Mouse (Mus musculus) stomach, embryonic 15.5 days (tissue): ENCODE measurements around the gene Gm49368. TPM values are rescaled to one million over a fixed set of nuclear protein-coding genes. Genes with fewer than 3 reads are reported as not detected.
"Not testable (repeated sequence)": the region's sequence is repeated elsewhere in the genome, so short reads cannot be mapped to it uniquely, and the experiment has no call there.

Source experiments
- ATAC-seq: fragments of 200-750 bp; cut with Nextera tagmentation; 2 replicates; pipeline ENCODE4 v1.8.0; 2017; ENCODE audit warnings: low read depth, moderate number of reproducible peaks, moderate TSS enrichment; ENCODE audit not compliant: insufficient read depth, low FRiP score
- H3K27ac ChIP-seq: fragments of 300-500 bp; sonication (generic); 2 replicates; pipeline ENCODE4 v1.5.1; 2015; ENCODE audit warnings: mild to moderate bottlenecking, inconsistent platforms
- H3K27me3 ChIP-seq: fragments of 300-500 bp; sonication (generic); replicated peaks from 2 replicates; pipeline ENCODE4 v1.6.1; 2015; ENCODE audit warnings: inconsistent platforms
- H3K36me3 ChIP-seq: fragments of 300-500 bp; sonication (generic); 2 replicates; pipeline ENCODE4 v1.6.1; 2015; ENCODE audit warnings: inconsistent platforms
- H3K4me1 ChIP-seq: fragments of 300-500 bp; sonication (generic); 2 replicates; pipeline ENCODE4 v1.6.1; 2015; ENCODE audit warnings: inconsistent platforms
- H3K4me2 ChIP-seq: fragments of 300-500 bp; sonication (generic); 2 replicates; pipeline ENCODE4 v1.6.1; 2015; ENCODE audit warnings: mild to moderate bottlenecking, inconsistent platforms
- H3K4me3 ChIP-seq: fragments of 300-500 bp; sonication (generic); replicated peaks from 2 replicates; pipeline ENCODE4 v1.5.1; 2015; ENCODE audit warnings: inconsistent platforms
- H3K9ac ChIP-seq: fragments of 300-500 bp; sonication (generic); 2 replicates; pipeline ENCODE4 v1.6.1; 2015; ENCODE audit warnings: inconsistent platforms
- H3K9me3 ChIP-seq: fragments of 300-500 bp; sonication (generic); 2 replicates; pipeline ENCODE4 v1.6.1; 2016; ENCODE audit warnings: inconsistent platforms
- WGBS: fragments of 180-500 bp; shearing (Covaris S2); methylation state at CpG from one replicate; pipeline ENCODE4 v1.1.7; 2015; 5-methylcytosine and 5-hydroxymethylcytosine counted together
- polyA plus RNA-seq: library from polyadenylated mRNA; unstranded; fragments of >200 nt; fragmentation: Nextera tagmentation; extraction: Ambion mirVana; gene quantifications from 2 replicates; pipeline ENCODE4 v1.2.1, GENCODE M21; 2015

Gm49368 gene
- polyA plus RNA-seq, 1 experiment from 2014 or later = not detected

DNA sequence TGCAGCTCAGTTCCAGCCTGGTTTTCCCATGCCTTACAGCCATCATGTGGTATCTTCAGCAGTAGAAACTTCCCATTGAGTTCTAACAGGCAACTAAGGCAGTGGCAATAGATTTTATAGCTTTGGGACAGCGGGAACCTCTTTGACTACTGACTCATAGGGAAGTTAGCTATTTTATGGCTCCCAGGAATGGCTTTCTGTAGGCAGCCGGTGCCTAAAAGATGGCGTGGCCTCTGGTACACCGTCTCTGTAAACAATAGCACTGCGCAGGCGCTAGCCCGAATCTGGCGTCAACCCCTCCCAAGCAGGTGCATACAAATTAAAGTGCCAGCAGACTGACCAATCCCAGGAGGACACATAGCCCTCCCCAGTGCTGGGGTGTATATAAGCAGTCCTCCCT lies 88.5 kb downstream of the Gm49368 start:
- Histone ChIP-seq H3K4me1 (no peaks in the 10 kb centered on the region), H3K4me2 (no peak overlapping the region), H3K27me3 (no peaks in the 10 kb centered on the region), H3K9ac (no peak overlapping the region), H3K4me3 (no peak overlapping the region), H3K27ac (no peak overlapping the region), H3K9me3 (no peaks in the 10 kb centered on the region), H3K36me3 (no peaks in the 10 kb centered on the region)
- 85% methylated on average over 8 of the region's 8 CpGs for WGBS
- ATAC-seq = no peak

DNA sequence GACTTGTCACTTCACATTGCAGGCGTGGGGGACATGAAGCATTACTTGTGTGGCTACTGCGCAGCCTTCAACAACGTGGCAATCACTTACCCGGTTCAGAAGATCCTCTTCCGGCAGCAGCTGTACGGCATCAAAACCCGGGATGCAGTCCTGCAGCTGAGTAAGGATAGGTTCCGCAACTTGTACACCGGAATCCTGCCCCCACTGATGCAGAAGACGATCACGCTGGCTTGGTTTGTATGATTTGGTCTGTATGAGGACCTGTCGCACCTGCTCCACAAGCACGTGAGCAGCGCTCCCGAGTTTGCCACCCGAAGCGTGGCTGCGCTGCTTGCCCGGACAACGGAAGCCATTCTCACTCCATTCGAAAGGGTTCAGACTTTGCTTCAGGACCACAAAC lies 91.6 kb downstream of the Gm49368 start, which contains the start of gene Itgad:
TSS of gene Itgad (plus strand) at position 301 of the 400 bp plus-strand sequence.
- Histone ChIP-seq H3K4me3 (no peak within 1 kb of the TSS), H3K9ac (no peak within 1 kb of the TSS), H3K36me3 (no peaks in the 10 kb centered on the region), H3K27me3 (no peaks in the 10 kb centered on the region), H3K4me2 (no peak within 1 kb of the TSS), H3K9me3 (no peaks in the 10 kb centered on the region), H3K27ac (no peak within 1 kb of the TSS), H3K4me1 (no peaks in the 10 kb centered on the region)
- no peak for ATAC-seq
- 91% methylated on average over 21 of the region's 21 CpGs for WGBS

DNA sequence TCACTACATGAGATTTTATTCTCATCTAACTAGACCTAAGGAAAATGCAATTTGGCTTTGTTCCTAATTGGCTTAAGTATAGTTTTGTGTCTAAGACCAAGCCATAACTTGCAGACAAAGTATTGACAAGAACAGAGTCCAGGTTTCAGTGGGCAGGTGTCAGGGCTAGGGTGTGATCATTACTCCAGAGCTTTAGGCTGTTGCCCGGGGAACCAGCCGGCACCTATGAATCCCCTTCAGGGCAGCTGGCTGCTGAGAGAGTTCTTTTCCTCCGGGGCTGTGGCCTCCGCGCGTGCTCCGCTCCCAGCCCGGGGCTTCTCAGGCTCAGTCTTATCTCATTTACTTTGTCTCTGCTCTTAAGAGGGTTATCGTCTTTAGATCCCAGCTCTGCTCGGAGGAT lies 92.4 kb downstream of the Gm49368 start:
- Histone ChIP-seq H3K9me3 (no peaks in the 10 kb centered on the region), H3K27me3 (no peaks in the 10 kb centered on the region), H3K27ac (no peak overlapping the region), H3K4me3 (no peak overlapping the region), H3K36me3 (no peaks in the 10 kb centered on the region), H3K4me2 (no peak overlapping the region), H3K4me1 (no peaks in the 10 kb centered on the region), H3K9ac (no peak overlapping the region)
- ATAC-seq = no peak
- 54% methylated on average over 10 of the region's 10 CpGs for WGBS

DNA sequence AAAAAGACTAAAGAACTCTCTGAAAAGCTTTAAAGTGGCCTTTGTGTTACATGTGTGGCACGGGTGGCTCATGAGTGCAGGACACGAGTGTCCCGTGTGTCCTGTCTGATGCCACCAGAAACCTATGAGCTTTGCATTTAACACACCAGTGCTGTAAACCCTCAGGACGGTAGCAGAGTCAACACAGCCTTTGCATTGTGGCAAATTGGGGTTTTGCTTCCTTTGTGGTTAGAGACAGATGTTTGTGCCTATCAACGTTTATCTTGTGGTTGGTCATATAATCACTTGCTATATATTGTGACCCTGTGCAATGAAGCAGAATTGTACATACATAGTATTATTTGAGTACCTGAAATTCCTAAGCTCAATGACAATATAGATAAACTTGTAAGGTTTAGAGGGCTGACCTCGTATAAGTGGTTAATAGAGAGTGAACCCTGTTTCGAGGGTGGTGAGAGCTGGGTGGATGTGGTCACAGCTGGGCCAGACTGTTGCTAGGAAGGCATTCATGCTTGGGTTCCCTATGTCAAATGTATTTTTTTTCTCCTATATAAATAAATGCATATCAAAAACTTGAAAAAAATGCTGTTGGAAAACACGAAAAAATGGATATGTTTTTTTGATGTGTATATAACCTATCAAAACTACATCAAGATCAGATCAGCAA lies 96.3 kb downstream of the Gm49368 start:
- H3K4me1 ChIP-seq, H3K4me2 ChIP-seq, H3K36me3 ChIP-seq, ATAC-seq, H3K9me3 ChIP-seq, H3K27ac ChIP-seq, H3K27me3 ChIP-seq, H3K4me3 ChIP-seq, H3K9ac ChIP-seq: not testable (repeated sequence)
- 66% methylated on average over 8 of the region's 8 CpGs for WGBS

DNA sequence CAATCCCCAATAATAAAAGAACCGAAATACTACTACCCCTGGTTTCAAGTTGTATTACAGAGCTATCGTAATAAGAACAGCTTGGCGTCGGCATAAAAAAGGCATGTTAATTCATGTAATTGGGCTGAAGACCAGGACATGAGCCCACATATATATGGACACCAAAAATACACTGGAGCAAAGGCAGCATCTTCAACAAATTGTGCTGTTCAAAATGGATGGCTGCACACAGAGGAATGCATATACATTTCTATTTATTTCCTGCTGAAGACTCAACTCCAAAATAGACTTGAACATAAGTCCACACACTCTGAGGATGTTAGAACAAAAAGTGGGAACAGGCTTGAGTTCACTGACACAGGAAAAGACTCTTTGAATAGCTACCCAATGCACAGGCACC lies 101.5 kb downstream of the Gm49368 start:
- Histone ChIP-seq H3K4me3 (no peak overlapping the region), H3K9ac (no peak overlapping the region), H3K27me3 (no peaks in the 10 kb centered on the region), H3K27ac (no peak overlapping the region), H3K4me1 (no peaks in the 10 kb centered on the region), H3K36me3 (no peaks in the 10 kb centered on the region), H3K4me2 (no peak overlapping the region), H3K9me3 (no peaks in the 10 kb centered on the region)
- ATAC-seq = no peak
- 93% methylated on average over 4 of the region's 4 CpGs for WGBS

DNA sequence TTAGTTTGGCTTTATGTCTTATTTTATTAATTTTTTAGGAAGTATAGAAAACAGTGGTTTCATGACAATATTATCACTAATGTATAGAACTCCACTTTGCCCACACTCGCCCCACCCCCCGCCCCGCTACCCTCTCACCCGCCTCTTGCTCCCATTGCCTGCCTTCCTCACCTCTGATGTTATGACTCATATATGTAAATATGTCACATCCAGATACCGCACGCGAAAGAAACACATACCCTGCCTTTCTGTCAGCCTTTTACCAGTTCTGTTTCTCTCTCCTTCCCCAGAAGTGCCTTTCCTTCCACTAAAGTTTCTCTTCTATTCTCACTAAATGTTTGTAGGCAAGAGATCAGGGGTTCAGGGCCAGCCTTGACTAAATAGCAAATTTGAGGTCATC lies 103.9 kb downstream of the Gm49368 start:
- Histone ChIP-seq H3K4me2 (no peak overlapping the region), H3K9me3 (no peaks in the 10 kb centered on the region), H3K27me3 (no peaks in the 10 kb centered on the region), H3K36me3 (no peaks in the 10 kb centered on the region), H3K9ac (no peak overlapping the region), H3K4me3 (no peak overlapping the region), H3K27ac (no peak overlapping the region), H3K4me1 (no peaks in the 10 kb centered on the region)
- no peak for ATAC-seq
- WGBS = 74% methylated on average over 7 of the region's 7 CpGs

DNA sequence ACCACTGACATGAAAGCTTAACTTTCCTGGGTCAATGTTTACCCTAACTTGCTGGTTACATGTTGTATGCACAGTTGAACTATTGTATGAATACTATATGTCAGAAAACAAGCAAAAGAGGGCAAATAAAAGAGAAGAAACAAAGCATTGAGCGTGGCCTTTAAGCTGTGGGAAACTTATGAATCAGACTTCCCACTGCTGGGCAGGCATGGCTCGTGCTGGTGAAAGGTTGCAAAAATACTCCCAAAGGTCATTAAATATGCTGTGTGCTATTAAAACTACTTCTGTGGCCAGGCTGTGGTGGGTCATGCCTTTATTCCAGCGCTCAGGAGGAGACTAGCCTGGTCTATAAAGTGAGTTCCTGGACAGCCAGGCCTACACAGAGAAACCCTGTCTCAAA lies 107.5 kb downstream of the Gm49368 start:
- Histone ChIP-seq H3K4me2 (no peak overlapping the region), H3K4me3 (no peak overlapping the region)
- ATAC-seq = no peak

More for the DNA sequence above, 107.5 kb downstream of the Gm49368 start:
- Histone ChIP-seq H3K36me3 (no peaks in the 10 kb centered on the region), H3K9me3 (no peaks in the 10 kb centered on the region), H3K9ac (no peak overlapping the region), H3K27ac (no peak overlapping the region), H3K4me1 (no peaks in the 10 kb centered on the region), H3K27me3 (no peaks in the 10 kb centered on the region)
- 64% methylated on average over 3 of the region's 3 CpGs for WGBS

Other genes starting within 250 kb of the Gm49368 start
- 45.3 and 48.1 TPM in 2 replicates for gene Stx4a, start 238.4 kb upstream of the Gm49368 start, polyA plus RNA-seq
- gene Stx1b, start 238.1 kb upstream of the Gm49368 start, polyA plus RNA-seq = 3.2 and 3.4 TPM in 2 replicates
- 9.1 and 10.9 TPM in 2 replicates for gene Zfp646, start 186.5 kb upstream of the Gm49368 start, polyA plus RNA-seq
- gene Zfp668, start 185.9 kb upstream of the Gm49368 start, polyA plus RNA-seq = 14.6 and 16.7 TPM in 2 replicates
- 1.7 and 1.8 TPM in 2 replicates for gene Prss53, start 171.7 kb upstream of the Gm49368 start, polyA plus RNA-seq
- gene Gm21974, start 167.2 kb upstream of the Gm49368 start, polyA plus RNA-seq = not detected in 2 replicates
- 186 and 190 TPM in 2 replicates for gene Vkorc1, start 167.1 kb upstream of the Gm49368 start, polyA plus RNA-seq
- 145 and 157 TPM in 2 replicates for gene Bckdk, start 158.6 kb upstream of the Gm49368 start, polyA plus RNA-seq
- 35.0 and 35.6 TPM in 2 replicates for gene Kat8, start 150.2 kb upstream of the Gm49368 start, polyA plus RNA-seq
- gene Prss8, start 132.6 kb upstream of the Gm49368 start, polyA plus RNA-seq = 61.2 and 70.2 TPM in 2 replicates
- 10.8 and 10.9 TPM in 2 replicates for gene Prss36, start 116.0 kb upstream of the Gm49368 start, polyA plus RNA-seq
- gene Fus, start 95.2 kb upstream of the Gm49368 start, polyA plus RNA-seq = 367 and 393 TPM in 2 replicates
- 177 and 185 TPM in 2 replicates for gene Pycard, start 68.8 kb upstream of the Gm49368 start, polyA plus RNA-seq
- gene Trim72, start 58.7 kb upstream of the Gm49368 start, polyA plus RNA-seq = 0.09 and 0.41 TPM in 2 replicates
- 3.5 and 3.6 TPM in 2 replicates for gene Itgam, start within 50 bp of the Gm49368 start, polyA plus RNA-seq
- 0.22 and 0.40 TPM in 2 replicates for gene Itgax, start 66.9 kb downstream of the Gm49368 start, polyA plus RNA-seq
- not detected in 2 replicates for gene Itgad, start 91.7 kb downstream of the Gm49368 start, polyA plus RNA-seq
- gene Cox6a2, start 143.7 kb downstream of the Gm49368 start, polyA plus RNA-seq = 1.0 and 2.4 TPM in 2 replicates
- 18.2 and 19.9 TPM in 2 replicates for gene Armc5, start 174.7 kb downstream of the Gm49368 start, polyA plus RNA-seq
- gene 9130023H24Rik, start 175.3 kb downstream of the Gm49368 start, polyA plus RNA-seq = 6.1 and 7.1 TPM in 2 replicates
- 184 and 204 TPM in 2 replicates for gene Tgfb1i1, start 184.1 kb downstream of the Gm49368 start, polyA plus RNA-seq
- 0.57 and 1.1 TPM in 2 replicates for gene Slc5a2, start 203.0 kb downstream of the Gm49368 start, polyA plus RNA-seq
- gene BC017158, start 235.5 kb downstream of the Gm49368 start, polyA plus RNA-seq = 34.7 and 40.3 TPM in 2 replicates